Mouse (Mus musculus): ENCODE results near the gene Etnk1. TPM values are rescaled to one million over a fixed set of nuclear protein-coding genes. Genes with fewer than 3 reads are reported as not detected.
"Not testable (repeated sequence)": the region's sequence is repeated elsewhere in the genome, so short reads cannot be mapped to it uniquely, and the experiment has no call there.

Gene Etnk1
- polyA plus RNA-seq, 1 experiment from 2014 or later: 32.1 TPM

GRCm38 (mm10) chr6:143135097-143135496, 31.9 kb upstream of the Etnk1 start:
- WGBS: 95% methylated on average over 13 of the region's 13 CpGs
- DNase-seq (ENCODE audit: low spot score): no peak

GRCm38 (mm10) chr6:143136688-143137087, 30.3 kb upstream of the Etnk1 start:
- no peak for ATAC-seq (replicated peaks; ENCODE audit: low FRiP score)

More at GRCm38 (mm10) chr6:143135097-143135496, 31.9 kb upstream of the Etnk1 start:
- Histone ChIP-seq H3K27ac (ENCODE audit: low read depth, low read length) (no peak overlapping the region), H3K4me3 (ENCODE audit: low read depth, low read length) (no peak overlapping the region), H3K9me3 (ENCODE audit: control insufficient read depth, low read length) (no peaks in the 10 kb centered on the region), H3K9ac (ENCODE audit: low read length) (no peak overlapping the region), H3K4me1 (replicated peaks; ENCODE audit: control insufficient read depth, insufficient read depth, low read length) (no peaks in the 10 kb centered on the region), H3K27me3 (ENCODE audit: control insufficient read depth, insufficient read depth, low read length) (no peaks in the 10 kb centered on the region), H3K4me2 (ENCODE audit: low read depth, low read length, severe bottlenecking) (no peak overlapping the region), H3K36me3 (ENCODE audit: control insufficient read depth, insufficient read depth, low read length) (no peaks in the 10 kb centered on the region)
- ATAC-seq (replicated peaks; ENCODE audit: low FRiP score): no peak

GRCm38 (mm10) chr6:143137341-143137740, 29.7 kb upstream of the Etnk1 start:
- Histone ChIP-seq H3K27ac (ENCODE audit: low read depth, low read length) (no peak overlapping the region), H3K9me3 (ENCODE audit: control insufficient read depth, low read length) (no peaks in the 10 kb centered on the region), H3K4me1 (replicated peaks; ENCODE audit: control insufficient read depth, insufficient read depth, low read length) (no peaks in the 10 kb centered on the region), H3K4me3 (ENCODE audit: low read depth, low read length) (no peak overlapping the region), H3K36me3 (ENCODE audit: control insufficient read depth, insufficient read depth, low read length) (no peaks in the 10 kb centered on the region), H3K4me2 (ENCODE audit: low read depth, low read length, severe bottlenecking) (no peak overlapping the region), H3K27me3 (ENCODE audit: control insufficient read depth, insufficient read depth, low read length) (no peaks in the 10 kb centered on the region), H3K9ac (ENCODE audit: low read length) (no peak overlapping the region)
- DNase-seq (ENCODE audit: low spot score): no peak
- ATAC-seq (replicated peaks; ENCODE audit: low FRiP score): no peak
- 81% methylated on average over 5 of the region's 5 CpGs for WGBS

More at GRCm38 (mm10) chr6:143136688-143137087, 30.3 kb upstream of the Etnk1 start:
- no peaks in the 10 kb centered on the region for H3K36me3 ChIP-seq (ENCODE audit: control insufficient read depth, insufficient read depth, low read length)
- H3K27me3 ChIP-seq (ENCODE audit: control insufficient read depth, insufficient read depth, low read length): no peaks in the 10 kb centered on the region
- DNase-seq (ENCODE audit: low spot score): no peak
- no peak overlapping the region for H3K27ac ChIP-seq (ENCODE audit: low read depth, low read length)
- 98% methylated on average over 7 of the region's 7 CpGs for WGBS
- no peak overlapping the region for H3K4me2 ChIP-seq (ENCODE audit: low read depth, low read length, severe bottlenecking)
- H3K9me3 ChIP-seq (ENCODE audit: control insufficient read depth, low read length): no peaks in the 10 kb centered on the region
- no peak overlapping the region for H3K4me3 ChIP-seq (ENCODE audit: low read depth, low read length)
- no peaks in the 10 kb centered on the region for H3K4me1 ChIP-seq (replicated peaks; ENCODE audit: control insufficient read depth, insufficient read depth, low read length)
- H3K9ac ChIP-seq (ENCODE audit: low read length): no peak overlapping the region

GRCm38 (mm10) chr6:143139417-143139816, 27.6 kb upstream of the Etnk1 start:
- H3K36me3 ChIP-seq (ENCODE audit: control insufficient read depth, insufficient read depth, low read length): no peaks in the 10 kb centered on the region
- ATAC-seq (replicated peaks; ENCODE audit: low FRiP score): no peak
- no peaks in the 10 kb centered on the region for H3K9me3 ChIP-seq (ENCODE audit: control insufficient read depth, low read length)
- WGBS: 78% methylated on average over 2 of the region's 2 CpGs
- H3K27me3 ChIP-seq (ENCODE audit: control insufficient read depth, insufficient read depth, low read length): no peaks in the 10 kb centered on the region
- no peak overlapping the region for H3K4me3 ChIP-seq (ENCODE audit: low read depth, low read length)
- H3K9ac ChIP-seq (ENCODE audit: low read length): no peak overlapping the region
- DNase-seq (ENCODE audit: low spot score): no peak
- no peak overlapping the region for H3K4me2 ChIP-seq (ENCODE audit: low read depth, low read length, severe bottlenecking)
- H3K4me1 ChIP-seq (replicated peaks; ENCODE audit: control insufficient read depth, insufficient read depth, low read length): no peaks in the 10 kb centered on the region
- H3K27ac ChIP-seq (ENCODE audit: low read depth, low read length): no peak overlapping the region

- Histone ChIP-seq H3K36me3 (ENCODE audit: control insufficient read depth, insufficient read depth, low read length) (no peaks in the 10 kb centered on the region), H3K9me3 (ENCODE audit: control insufficient read depth, low read length) (no peaks in the 10 kb centered on the region), H3K4me2 (ENCODE audit: low read depth, low read length, severe bottlenecking) (no peak overlapping the region), H3K27me3 (ENCODE audit: control insufficient read depth, insufficient read depth, low read length) (no peaks in the 10 kb centered on the region), H3K27ac (ENCODE audit: low read depth, low read length) (no peak overlapping the region), H3K4me3 (ENCODE audit: low read depth, low read length) (no peak overlapping the region), H3K4me1 (replicated peaks; ENCODE audit: control insufficient read depth, insufficient read depth, low read length) (no peaks in the 10 kb centered on the region), H3K9ac (ENCODE audit: low read length) (no peak overlapping the region)
- WGBS: 90% methylated on average over 9 of the region's 9 CpGs
- ATAC-seq (replicated peaks; ENCODE audit: low FRiP score) (no peak), DNase-seq (ENCODE audit: low spot score) (no peak)
Measured at GRCm38 (mm10) chr6:143140884-143141283, 26.1 kb upstream of the Etnk1 start.

GRCm38 (mm10) chr6:143141624-143142592, 25.1 kb upstream of the Etnk1 start:
- not testable (repeated sequence) for H3K36me3 ChIP-seq (ENCODE audit: control insufficient read depth, insufficient read depth, low read length); H3K4me2 ChIP-seq (ENCODE audit: low read depth, low read length, severe bottlenecking); H3K27ac ChIP-seq (ENCODE audit: low read depth, low read length); ATAC-seq (replicated peaks; ENCODE audit: low FRiP score); H3K27me3 ChIP-seq (ENCODE audit: control insufficient read depth, insufficient read depth, low read length); DNase-seq (ENCODE audit: low spot score); H3K9ac ChIP-seq (ENCODE audit: low read length); H3K4me3 ChIP-seq (ENCODE audit: low read depth, low read length); H3K9me3 ChIP-seq (ENCODE audit: control insufficient read depth, low read length); H3K4me1 ChIP-seq (replicated peaks; ENCODE audit: control insufficient read depth, insufficient read depth, low read length)
- 80% methylated on average over 10 of the region's 10 CpGs for WGBS

GRCm38 (mm10) chr6:143142861-143143260, 24.2 kb upstream of the Etnk1 start:
- no peak overlapping the region for H3K27ac ChIP-seq (ENCODE audit: low read depth, low read length)
- WGBS: 97% methylated on average over 4 of the region's 4 CpGs
- no peak for ATAC-seq (replicated peaks; ENCODE audit: low FRiP score)
- no peak for DNase-seq (ENCODE audit: low spot score)
- H3K9ac ChIP-seq (ENCODE audit: low read length): no peak overlapping the region
- H3K36me3 ChIP-seq (ENCODE audit: control insufficient read depth, insufficient read depth, low read length): no peaks in the 10 kb centered on the region
- no peaks in the 10 kb centered on the region for H3K9me3 ChIP-seq (ENCODE audit: control insufficient read depth, low read length)
- no peaks in the 10 kb centered on the region for H3K4me1 ChIP-seq (replicated peaks; ENCODE audit: control insufficient read depth, insufficient read depth, low read length)
- no peak overlapping the region for H3K4me3 ChIP-seq (ENCODE audit: low read depth, low read length)
- no peaks in the 10 kb centered on the region for H3K27me3 ChIP-seq (ENCODE audit: control insufficient read depth, insufficient read depth, low read length)
- no peak overlapping the region for H3K4me2 ChIP-seq (ENCODE audit: low read depth, low read length, severe bottlenecking)

GRCm38 (mm10) chr6:143143321-143143720, 23.7 kb upstream of the Etnk1 start:
- Histone ChIP-seq H3K9ac (ENCODE audit: low read length) (no peak overlapping the region), H3K36me3 (ENCODE audit: control insufficient read depth, insufficient read depth, low read length) (no peaks in the 10 kb centered on the region), H3K4me1 (replicated peaks; ENCODE audit: control insufficient read depth, insufficient read depth, low read length) (no peaks in the 10 kb centered on the region), H3K27me3 (ENCODE audit: control insufficient read depth, insufficient read depth, low read length) (no peaks in the 10 kb centered on the region), H3K27ac (ENCODE audit: low read depth, low read length) (no peak overlapping the region), H3K9me3 (ENCODE audit: control insufficient read depth, low read length) (no peaks in the 10 kb centered on the region), H3K4me3 (ENCODE audit: low read depth, low read length) (no peak overlapping the region), H3K4me2 (ENCODE audit: low read depth, low read length, severe bottlenecking) (no peak overlapping the region)
- 84% methylated on average over 9 of the region's 9 CpGs for WGBS
- ATAC-seq (replicated peaks; ENCODE audit: low FRiP score) (no peak), DNase-seq (ENCODE audit: low spot score) (no peak)

All from forebrain, embryonic 11.5 days (tissue).